Mouse (Mus musculus): ENCODE results near the gene Immt.

The Immt gene

DNA sequence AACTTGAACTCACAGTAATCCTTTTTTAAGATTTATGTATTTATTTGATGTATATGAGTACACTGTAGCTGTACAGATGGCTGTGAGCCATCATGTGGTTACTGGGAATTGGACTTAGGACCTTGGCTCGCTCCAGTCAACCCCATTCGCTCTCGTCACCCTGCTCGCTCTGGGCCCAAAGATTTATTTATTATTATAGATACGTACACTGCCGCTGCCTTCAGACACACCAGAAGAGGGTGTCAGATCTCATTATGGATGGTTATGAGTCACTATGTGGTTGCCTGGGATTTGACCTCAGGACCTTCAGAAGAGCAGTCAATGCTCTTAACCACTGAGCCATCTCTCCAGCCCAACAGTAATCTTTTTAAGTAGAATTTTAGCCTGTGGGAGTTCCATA is 15.8 kb downstream of the Immt start:
- 95% methylated on average over 6 of the region's 6 CpGs for WGBS

- 79% methylated on average over 2 of the region's 2 CpGs for WGBS
These were observed 36.6 kb downstream of the Immt start for GRCm38 (mm10) chr6:71867751-71868150.

- 97% methylated on average over 1 of the region's 1 CpGs for WGBS
These were observed 37.7 kb downstream of the Immt start for GRCm38 (mm10) chr6:71868809-71869208.

GRCm38 (mm10) chr6:71871396-71871795 is 40.3 kb downstream of the Immt start:
- 94% methylated on average over 9 of the region's 9 CpGs for WGBS

GRCm38 (mm10) chr6:71877965-71878760 is 47.0 kb downstream of the Immt start:
- WGBS, result 94% methylated on average over 3 of the region's 3 CpGs

DNA sequence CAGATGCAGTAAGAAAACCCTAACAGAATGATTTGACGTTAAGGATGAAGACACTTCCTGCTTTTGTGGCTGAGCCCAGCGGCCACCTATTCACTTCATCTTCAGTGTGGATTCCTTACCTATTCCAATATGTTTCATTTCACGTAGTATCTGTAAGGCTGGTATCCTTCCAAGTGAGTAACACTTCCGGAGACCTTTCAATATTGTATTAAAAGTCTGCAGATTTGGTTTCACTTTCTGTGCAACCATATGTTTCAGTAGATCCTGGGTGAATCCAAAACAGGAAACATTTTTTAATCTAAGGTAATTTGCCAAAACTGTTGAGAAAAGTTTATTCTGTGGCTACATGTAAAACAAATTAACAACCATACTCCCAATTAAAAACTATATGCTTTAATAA is 62.1 kb downstream of the Immt start:
- WGBS, result 92% methylated on average over 4 of the region's 4 CpGs

DNA sequence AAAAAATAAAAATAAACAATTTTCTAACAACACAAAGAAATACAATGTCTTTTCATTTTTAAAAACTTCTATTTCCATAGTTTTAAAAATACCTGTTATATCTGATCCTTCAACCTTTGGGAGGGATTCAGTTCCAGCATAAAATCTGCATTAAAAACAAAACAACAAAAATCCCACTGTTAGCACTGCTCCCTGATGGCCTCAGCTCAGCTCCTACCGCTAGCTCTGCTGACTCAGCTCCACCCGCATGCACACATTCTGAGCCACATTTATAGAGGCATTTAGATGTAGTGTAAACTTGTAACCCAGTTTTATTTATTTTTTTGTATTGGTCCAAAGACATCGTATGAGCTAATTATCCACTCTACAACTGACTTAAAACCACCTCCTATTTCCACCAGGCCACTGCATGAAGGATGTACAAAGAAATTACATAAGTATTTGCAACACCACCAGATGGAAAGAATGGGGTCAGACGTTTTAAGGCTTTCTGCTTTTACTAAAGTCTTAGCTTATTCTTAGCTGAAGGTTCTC is 76.6 kb downstream of the Immt start:
- WGBS, result 3% methylated on average over 4 of the region's 4 CpGs

DNA sequence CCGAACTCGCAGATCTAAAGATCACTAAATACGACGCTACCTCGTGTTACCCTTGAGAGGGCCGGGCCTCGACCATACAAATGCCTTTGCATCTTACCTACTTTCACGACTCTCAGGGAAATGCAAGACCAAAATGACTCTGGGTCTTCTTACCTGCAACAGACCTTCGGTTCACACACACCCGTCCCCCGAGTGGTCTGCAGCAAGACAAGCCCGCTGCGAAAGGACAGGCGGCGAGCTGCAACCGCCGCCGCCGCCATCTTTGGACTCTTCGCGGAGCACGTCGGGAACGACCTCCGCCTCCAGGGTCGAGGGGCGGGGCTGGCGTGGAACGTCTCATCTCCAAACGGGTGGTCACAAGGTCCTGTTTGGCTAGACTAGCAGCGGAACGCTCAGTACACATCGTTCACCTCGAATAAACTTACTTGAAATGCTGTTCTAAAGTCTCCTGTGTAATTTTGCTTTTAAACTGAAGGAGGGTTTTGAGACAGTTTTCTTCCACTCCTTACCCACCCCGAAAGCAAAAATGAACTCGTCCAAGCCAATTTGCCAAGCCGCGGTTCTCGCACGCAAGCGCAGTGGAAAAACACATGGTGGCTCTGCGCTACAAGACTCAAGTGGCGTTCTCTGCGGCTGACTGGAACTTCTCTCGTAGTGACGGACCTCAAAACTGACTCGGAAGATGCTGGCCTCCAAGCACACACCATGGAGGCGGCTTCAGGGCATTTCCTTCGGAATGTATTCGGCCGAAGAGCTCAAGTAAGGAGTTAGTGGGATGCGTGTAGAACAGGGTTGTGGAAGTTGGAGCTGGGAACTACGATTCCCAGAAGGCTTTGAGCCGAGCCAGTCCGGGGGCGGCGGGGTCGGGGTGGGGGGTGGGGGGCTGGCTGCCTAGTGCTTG is 77.6 kb downstream of the Immt start, which contains the start of the genes Ptcd3 and Polr1a:
Gene Ptcd3, minus strand, starts transcription at position 270 of the 901 bp plus-strand sequence.
Gene Polr1a, plus strand, starts transcription at position 573 of the 901 bp plus-strand sequence.
- under 1% methylated on average over 58 of the region's 58 CpGs for WGBS

DNA sequence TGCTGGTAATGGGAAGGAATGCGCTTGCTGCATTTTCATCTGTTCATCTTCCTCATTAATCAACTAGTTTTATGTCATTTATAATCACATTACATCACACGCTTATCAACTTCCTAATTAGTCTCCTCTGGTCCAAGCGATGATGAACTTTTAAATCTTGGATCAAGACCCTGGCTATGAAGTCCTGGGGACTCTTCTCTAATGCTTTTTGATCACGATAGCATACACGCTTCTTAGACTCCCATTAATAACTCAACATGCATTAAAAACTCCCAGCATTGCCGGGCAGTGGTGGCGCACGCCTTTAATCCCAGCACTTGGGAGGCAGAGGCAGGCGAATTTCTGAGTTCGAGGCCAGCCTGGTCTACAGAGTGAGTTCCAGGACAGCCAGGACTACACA is 78.3 kb downstream of the Immt start:
- 24% methylated on average over 10 of the region's 10 CpGs for WGBS

DNA sequence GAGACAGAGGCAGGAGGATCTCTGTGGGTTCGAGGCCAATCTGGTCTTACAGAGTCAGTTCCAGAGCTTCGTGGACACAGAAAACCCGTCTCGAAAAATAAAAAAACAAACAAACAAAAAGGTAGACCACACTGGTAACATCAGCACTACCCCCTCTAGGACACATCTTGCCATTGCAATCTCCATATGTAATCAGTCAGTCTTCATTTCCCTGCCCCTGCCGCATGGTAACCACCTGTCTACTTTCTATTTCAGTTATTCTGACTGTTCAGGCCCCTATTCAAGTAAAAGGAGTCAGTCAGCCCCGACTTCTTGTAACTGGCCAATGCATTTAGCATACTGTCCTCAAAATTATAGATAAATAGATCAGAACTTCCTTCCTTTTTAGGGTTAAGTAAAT is 78.7 kb downstream of the Immt start:
- 72% methylated on average over 6 of the region's 6 CpGs for WGBS

- WGBS, result 89% methylated on average over 5 of the region's 5 CpGs
These were observed 80.7 kb downstream of the Immt start for GRCm38 (mm10) chr6:71911686-71912450.

GRCm38 (mm10) chr6:71920752-71921151 is 89.6 kb downstream of the Immt start:
- WGBS, result 94% methylated on average over 7 of the region's 7 CpGs

DNA sequence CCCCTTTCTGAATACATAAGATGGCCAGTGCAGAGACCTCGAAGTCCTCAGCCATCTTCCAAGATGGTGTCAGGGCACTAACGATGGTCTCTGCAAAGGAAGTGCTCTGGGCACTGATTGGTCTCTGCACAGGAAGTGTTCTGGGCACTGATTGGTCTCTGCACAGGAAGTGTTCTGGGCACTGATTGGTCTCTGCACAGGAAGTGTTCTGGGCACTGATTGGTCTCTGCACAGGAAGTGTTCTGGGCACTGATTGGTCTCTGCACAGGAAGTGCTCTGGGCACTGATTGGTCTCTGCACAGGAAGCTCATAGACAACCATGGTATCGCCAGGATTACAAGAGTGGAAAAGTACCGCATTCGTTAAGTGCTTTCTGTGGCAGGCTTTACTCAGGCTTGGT is 94.1 kb downstream of the Immt start:
- WGBS, result 87% methylated on average over 5 of the region's 5 CpGs

Data from cerebral cortex, adult 2 months (tissue).